Mouse (Mus musculus) G1E-ER4 (cell line): Measurements from ENCODE around the gene Scn11a. TPM values are rescaled to one million over a fixed set of nuclear protein-coding genes. Genes with fewer than 3 reads are reported as not detected.

Experiments used
- GATA1 ChIP-seq: IDR thresholded peaks from one replicate; pipeline ENCODE4 v1.8.0; 2012; ENCODE audit warnings: low read length, inconsistent platforms
- polyA plus RNA-seq: library from polyadenylated mRNA; stranded (reverse); fragments of >175 nt; gene quantifications from 2 replicates; pipeline ENCODE4 v1.2.3, GENCODE M21; 2012

Gene Scn11a
- polyA plus RNA-seq, 1 experiment, result not detected

- TF ChIP-seq GATA1, result no peak
Observed at GRCm38 (mm10) chr9:119743312-119743711, 81.9 kb downstream of the Scn11a start.

- no peak for TF ChIP-seq GATA1
Observed at GRCm38 (mm10) chr9:119741101-119741786, 84.0 kb downstream of the Scn11a start.

GRCm38 (mm10) chr9:119728412-119729097 is 96.7 kb downstream of the Scn11a start:
- TF ChIP-seq GATA1, result no peak

GRCm38 (mm10) chr9:119726990-119727389 is 98.3 kb downstream of the Scn11a start:
- TF ChIP-seq GATA1, result no peak

- no peak for TF ChIP-seq GATA1
Observed at GRCm38 (mm10) chr9:119725293-119725862, 99.9 kb downstream of the Scn11a start.

- no peak for TF ChIP-seq GATA1
Observed at GRCm38 (mm10) chr9:119719222-119719621, 106.0 kb downstream of the Scn11a start, which contains the start of gene Scn10a. TSS of gene Scn10a (minus strand) at chr9:119719322.

- TF ChIP-seq GATA1, result no peak
Observed at GRCm38 (mm10) chr9:119706700-119707099, 118.6 kb downstream of the Scn11a start.

Other genes starting within 250 kb of the Scn11a start
- not detected in 2 replicates for gene Scn5a, start 246.4 kb downstream of the Scn11a start, polyA plus RNA-seq
- gene Scn10a, start 106.1 kb downstream of the Scn11a start, polyA plus RNA-seq, result not detected in 2 replicates
- 29.0 and 29.5 TPM in 2 replicates for gene Wdr48, start 69.4 kb upstream of the Scn11a start, polyA plus RNA-seq
- 27.8 and 34.7 TPM in 2 replicates for gene Gorasp1, start 112.1 kb upstream of the Scn11a start, polyA plus RNA-seq
- 0.03 TPM in 1 of 2 replicates, not detected in the other for gene Ttc21a, start 112.2 kb upstream of the Scn11a start, polyA plus RNA-seq
- 33.4 and 36.8 TPM in 2 replicates for gene Csrnp1, start 159.2 kb upstream of the Scn11a start, polyA plus RNA-seq
- not detected in 2 replicates for gene Xirp1, start 198.1 kb upstream of the Scn11a start, polyA plus RNA-seq
- gene Cx3cr1, start 244.4 kb upstream of the Scn11a start, polyA plus RNA-seq, result not detected in 2 replicates